Mouse (Mus musculus): Measurements from ENCODE around the gene Ntn3.

DNA sequence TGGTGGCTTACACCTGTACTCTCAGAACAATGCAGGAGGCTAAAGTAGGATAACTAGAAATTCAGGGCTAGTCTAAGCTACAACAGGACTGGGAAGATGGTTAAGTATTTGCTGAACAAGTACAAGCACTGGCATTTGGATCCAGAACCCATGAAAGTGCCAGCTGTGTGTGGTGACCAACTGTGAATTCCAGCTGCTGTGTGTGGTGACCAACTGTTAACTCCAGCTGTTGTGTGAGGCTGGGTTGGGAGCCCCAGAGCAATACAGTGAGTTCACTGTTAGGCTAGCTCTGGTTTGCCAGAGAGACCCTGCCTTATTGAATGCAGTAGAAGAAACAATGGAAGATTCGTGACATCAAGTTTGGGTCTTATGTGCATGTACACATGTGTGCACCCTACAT is 27.1 kb upstream of the Ntn3 start:
- TF ChIP-seq ZNF384 (IDR thresholded peaks at IDR 0.05; ENCODE audit: low read depth, low read length) (no peak), HCFC1 (IDR thresholded peaks at IDR 0.05; ENCODE audit: borderline replicate concordance, insufficient read depth, low read length) (no peak), CHD2 (IDR thresholded peaks at IDR 0.05; ENCODE audit: low read depth, low read length) (no peak), ZC3H11A (IDR thresholded peaks at IDR 0.05; ENCODE audit: borderline replicate concordance, low read depth, low read length) (no peak)
